ENCODE assay signal across 8 mouse cellular contexts in the genomic region with DNA sequence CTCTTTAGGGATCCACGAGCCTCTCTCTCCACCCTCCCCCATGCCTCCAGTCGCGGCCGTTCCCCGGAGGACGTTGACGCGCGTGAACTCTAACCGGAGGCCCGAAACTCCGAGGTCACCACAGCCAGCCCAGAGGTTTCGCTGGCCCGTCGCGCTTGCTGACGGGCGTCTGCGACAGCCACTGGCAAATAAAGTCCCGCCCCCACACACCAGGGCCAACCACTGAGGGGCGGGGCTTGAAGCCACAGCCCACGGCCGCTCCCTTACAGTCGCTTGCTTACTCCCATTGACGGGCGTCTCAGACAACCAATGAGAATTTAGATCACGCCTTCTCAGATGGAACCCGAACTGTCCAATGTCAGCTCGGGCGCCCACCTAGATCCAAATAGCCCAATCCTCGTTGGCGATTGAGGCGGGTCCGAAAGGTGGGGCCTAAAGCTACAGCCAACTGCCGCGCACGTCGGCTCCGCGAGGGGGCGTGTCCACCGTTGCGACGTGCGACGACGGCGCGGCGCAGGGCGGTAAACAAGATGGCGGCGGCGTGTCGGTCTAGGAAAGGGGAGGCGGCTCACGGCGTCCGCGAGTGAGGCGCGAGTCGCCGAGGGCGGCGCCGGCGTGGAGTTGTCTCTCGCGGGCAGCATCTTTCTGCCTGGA. TPM values are rescaled to one million over a fixed set of nuclear protein-coding genes. Genes with fewer than 3 reads are reported as not detected.
DNase-seq lines count a peak whose midpoint lies in the region; ATAC-seq and TF ChIP-seq lines count a peak whose summit lies in the region.

TSS of gene Stk11 (plus strand) at position 514 of the 654 bp plus-strand sequence.

- no peaks in the 10 kb centered on the region for H3K27me3 ChIP-seq in CH12.LX (replicated peaks)
- H3K27me3 ChIP-seq in forebrain, embryonic 11.5 days (ENCODE audit: control insufficient read depth, insufficient read depth, low read length): no peaks in the 10 kb centered on the region
- H3K27me3 ChIP-seq in heart, embryonic 16.5 days (ENCODE audit: control insufficient read depth, insufficient read depth, low read length): no peaks in the 10 kb centered on the region
- no peaks in the 10 kb centered on the region for H3K27me3 ChIP-seq in liver, embryonic 15.5 days
- H3K27me3 ChIP-seq in neural tube, embryonic 12.5 days (replicated peaks): no peaks in the 10 kb centered on the region

- dilution Hi-C loops in CH12.LX (cut with MboI; ENCODE audit: extremely low pct_ligation_motif_present, extremely low pct_unique_long_range_greater_than_20kb, low sequenced_read_pairs): no loop called here

- TF ChIP-seq POLR2A in CH12.LX (IDR thresholded peaks at IDR 0.05; ENCODE audit: low read depth, low read length): peak; percentile 83

- peaks cover 47% of the 10 kb centered on the region for H3K79me2 ChIP-seq in CH12.LX (replicated peaks; ENCODE audit: control insufficient read depth, extremely low read depth, insufficient read depth, poor library complexity, severe bottlenecking)

- H3K36me3 ChIP-seq in CH12.LX (replicated peaks in 1 of 2; ENCODE audit: control insufficient read depth in 1 of 2, insufficient read depth in 1 of 2, low read length in 1 of 2): peaks cover 23 to 31% of the 10 kb centered on the region in 2 experiments
- H3K36me3 ChIP-seq in forebrain, embryonic 11.5 days (ENCODE audit: control insufficient read depth, insufficient read depth, low read length): peaks cover 5% of the 10 kb centered on the region; the same call in 1 of the 2 replicates
- peaks cover 6% of the 10 kb centered on the region; the same call in 1 of the 2 replicates for H3K36me3 ChIP-seq in heart, embryonic 16.5 days (ENCODE audit: control insufficient read depth, insufficient read depth)
- peaks cover 32% of the 10 kb centered on the region for H3K36me3 ChIP-seq in liver, embryonic 15.5 days (replicated peaks)
- H3K36me3 ChIP-seq in neural tube, embryonic 12.5 days: peaks cover 11% of the 10 kb centered on the region

- peak; percentile 98 for ATAC-seq in forebrain, embryonic 11.5 days (replicated peaks; ENCODE audit: low FRiP score)
- peak; percentile 97 for ATAC-seq in heart, embryonic 16.5 days (replicated peaks; ENCODE audit: extremely low read depth, insufficient read depth, low FRiP score)
- ATAC-seq in liver, embryonic 15.5 days (ENCODE audit: insufficient read depth): peak; percentile 92
- ATAC-seq in neural tube, embryonic 12.5 days (ENCODE audit: low FRiP score, low read depth): peak; percentile 97

- in situ Hi-C loops in CH12.LX (cut with MboI; ENCODE audit: low pct_ligation_motif_present, low pct_unique_long_range_greater_than_20kb, low sequenced_read_pairs): no loop called here

- peak within 1 kb of the TSS; percentile 54 for H3K27ac ChIP-seq in CH12.LX (ENCODE audit: insufficient read depth, low read depth)
- H3K27ac ChIP-seq in forebrain, embryonic 11.5 days (ENCODE audit: low read depth, low read length): peak within 1 kb of the TSS; percentile 46
- H3K27ac ChIP-seq in heart, embryonic 16.5 days (ENCODE audit: low read length): peak within 1 kb of the TSS; percentile 95
- peak within 1 kb of the TSS; percentile 97 for H3K27ac ChIP-seq in liver, embryonic 15.5 days (replicated peaks)
- H3K27ac ChIP-seq in neural tube, embryonic 12.5 days: peak within 1 kb of the TSS; percentile 37

- peaks cover 18 to 36% of the 10 kb centered on the region in 2 experiments for H3K4me1 ChIP-seq in CH12.LX (ENCODE audit: control insufficient read depth in 1 of 2, insufficient read depth in 2 of 2)
- H3K4me1 ChIP-seq in forebrain, embryonic 11.5 days (replicated peaks; ENCODE audit: control insufficient read depth, insufficient read depth, low read length): peaks cover 21% of the 10 kb centered on the region
- H3K4me1 ChIP-seq in heart, embryonic 16.5 days (ENCODE audit: control insufficient read depth, insufficient read depth, low read length): peaks cover 36% of the 10 kb centered on the region
- peaks cover 62% of the 10 kb centered on the region for H3K4me1 ChIP-seq in liver, embryonic 15.5 days (replicated peaks)
- H3K4me1 ChIP-seq in neural tube, embryonic 12.5 days: peaks cover 38% of the 10 kb centered on the region

- peak; percentile 100 for DNase-seq in CH12.LX (ENCODE audit: extremely low read depth)
- peak; percentile 100 for DNase-seq in c-Kit-positive CD71-positive TER-119-negative erythroid progenitor cells, embryonic 14.5 days (ENCODE audit: low read depth)
- peak; percentile 99 for DNase-seq in forebrain, embryonic 11.5 days (ENCODE audit: low spot score)
- DNase-seq in kidney, postnatal 36 days: peak; percentile 100
- peak; percentile 100 for DNase-seq in telencephalon, adult 2 months (ENCODE audit: low read depth, low spot score)

- H3K4me3 ChIP-seq in CH12.LX (replicated peaks in 1 of 3; ENCODE audit: low read depth in 2 of 3, low read length in 2 of 3, poor library complexity in 1 of 3): peak within 1 kb of the TSS; percentile 90 to 95 (median 93)
- H3K4me3 ChIP-seq in forebrain, embryonic 11.5 days (ENCODE audit: low read depth, low read length): peak within 1 kb of the TSS; percentile 95
- peak within 1 kb of the TSS; percentile 92 for H3K4me3 ChIP-seq in heart, embryonic 16.5 days (ENCODE audit: low read length)
- peak within 1 kb of the TSS; percentile 94 for H3K4me3 ChIP-seq in liver, embryonic 15.5 days (replicated peaks)
- H3K4me3 ChIP-seq in neural tube, embryonic 12.5 days: peak within 1 kb of the TSS; percentile 90

- no peak for TF ChIP-seq CTCF in CH12.LX (conservative IDR thresholded peaks at IDR 0.05 in 1 of 2, IDR thresholded peaks at IDR 0.05 in 1 of 2; ENCODE audit: low read depth in 2 of 2, low read length in 2 of 2)

- peak within 1 kb of the TSS; percentile 93 for H3K9ac ChIP-seq in CH12.LX (ENCODE audit: insufficient read depth, low read depth)
- H3K9ac ChIP-seq in forebrain, embryonic 11.5 days (ENCODE audit: low read length): peak within 1 kb of the TSS; percentile 86
- H3K9ac ChIP-seq in heart, embryonic 16.5 days (ENCODE audit: low read length): peak within 1 kb of the TSS; percentile 94
- peak within 1 kb of the TSS; percentile 97 for H3K9ac ChIP-seq in liver, embryonic 15.5 days
- H3K9ac ChIP-seq in neural tube, embryonic 12.5 days: peak within 1 kb of the TSS; percentile 83

- H3K4me2 ChIP-seq in CH12.LX (ENCODE audit: insufficient read depth, low read depth, poor library complexity, severe bottlenecking): peak within 1 kb of the TSS; percentile 83
- H3K4me2 ChIP-seq in forebrain, embryonic 11.5 days (ENCODE audit: low read depth, low read length, severe bottlenecking): peak within 1 kb of the TSS; percentile 95
- peak within 1 kb of the TSS; percentile 96 for H3K4me2 ChIP-seq in heart, embryonic 16.5 days (ENCODE audit: low read depth, low read length)
- peak within 1 kb of the TSS; percentile 82 for H3K4me2 ChIP-seq in liver, embryonic 15.5 days
- H3K4me2 ChIP-seq in neural tube, embryonic 12.5 days (replicated peaks): peak within 1 kb of the TSS; percentile 99

- TF ChIP-seq EP300 in CH12.LX (IDR thresholded peaks at IDR 0.05; ENCODE audit: low read length): no peak

- WGBS in forebrain, embryonic 11.5 days: under 1% methylated on average over 69 of the region's 70 CpGs
- under 1% methylated on average over 70 of the region's 70 CpGs for WGBS in heart, embryonic 16.5 days
- WGBS in liver, embryonic 15.5 days (ENCODE audit: insufficient replicate concordance): under 1% methylated on average over 70 of the region's 70 CpGs
- under 1% methylated on average over 70 of the region's 70 CpGs for WGBS in neural tube, embryonic 12.5 days

- no peaks in the 10 kb centered on the region for H3K9me3 ChIP-seq in CH12.LX (replicated peaks; ENCODE audit: low read length)
- no peaks in the 10 kb centered on the region for H3K9me3 ChIP-seq in forebrain, embryonic 11.5 days (ENCODE audit: control insufficient read depth, low read length)
- no peaks in the 10 kb centered on the region for H3K9me3 ChIP-seq in heart, embryonic 16.5 days (replicated peaks; ENCODE audit: control insufficient read depth, low read length)
- no peaks in the 10 kb centered on the region for H3K9me3 ChIP-seq in liver, embryonic 15.5 days (replicated peaks)
- H3K9me3 ChIP-seq in neural tube, embryonic 12.5 days: no peaks in the 10 kb centered on the region

- no peak for TF ChIP-seq RAD21 in CH12.LX (IDR thresholded peaks at IDR 0.05; ENCODE audit: low read depth, low read length)

TF ChIP-seq in CH12.LX, 34 proteins besides CTCF, POLR2A, EP300 and RAD21 (continues in another document):
- TF ChIP-seq MYC (IDR thresholded peaks at IDR 0.05; ENCODE audit: low read depth, low read length) (0 out of 2 replicates have a peak, but pooled peaks have one; percentile 32), RCOR1 (conservative IDR thresholded peaks at IDR 0.05; ENCODE audit: low read depth, low read length) (no peak), MAZ (IDR thresholded peaks at IDR 0.05; ENCODE audit: low read depth, low read length) (no peak), NRF1 (IDR thresholded peaks at IDR 0.05; ENCODE audit: low read depth, low read length) (peak; percentile 66), PAX5 (IDR thresholded peaks at IDR 0.05; ENCODE audit: low read length) (no peak), ELF1 (IDR thresholded peaks at IDR 0.05; ENCODE audit: low read depth, low read length) (no peak; the same call in none of the 2 replicates), SMC3 (IDR thresholded peaks at IDR 0.05; ENCODE audit: low read depth, low read length) (no peak), MAX (IDR thresholded peaks at IDR 0.05; ENCODE audit: low read length) (peak; percentile 83), UBTF (IDR thresholded peaks at IDR 0.05; ENCODE audit: low read depth, low read length) (peak; percentile 43; the same call in 1 of the 2 replicates), ZKSCAN1 (IDR thresholded peaks at IDR 0.05; ENCODE audit: borderline replicate concordance, low read depth, low read length) (no peak), ZC3H11A (IDR thresholded peaks at IDR 0.05; ENCODE audit: low read depth, low read length) (no peak), TBP (conservative IDR thresholded peaks at IDR 0.05; ENCODE audit: low read depth, low read length) (no peak; the same call in 1 of the 2 replicates), MXI1 (IDR thresholded peaks at IDR 0.05; ENCODE audit: low read depth, low read length) (peak; percentile 81; the same call in 1 of the 2 replicates), JUND (conservative IDR thresholded peaks at IDR 0.05; ENCODE audit: low read depth, low read length) (no peak), CHD2 (IDR thresholded peaks at IDR 0.05; ENCODE audit: low read length) (peak; percentile 92)

RNA-seq across cellular contexts. Expression of gene Stk11, which starts in this region (rescaled TPM):
- total RNA-seq in CH12.LX (2012; rRNA removed): 64.8 and 65.9 TPM in 2 replicates
- 47.4 and 48.5 TPM in 2 replicates for total RNA-seq in CH12.LX (2014; rRNA removed)
- polyA plus RNA-seq in CH12.LX (2012; ENCODE audit: insufficient read length, low read depth): 93.4 and 94.9 TPM in 2 replicates
- 26.5 and 31.6 TPM in 2 replicates for polyA plus RNA-seq in forebrain, embryonic 11.5 days (2014; fragmentation: Nextera tagmentation; extraction: Ambion mirVana)
- polyA plus RNA-seq in heart, embryonic 16.5 days (2015; fragmentation: Nextera tagmentation; extraction: Ambion mirVana): 13.8 and 15.3 TPM in 2 replicates
- 16.4 and 21.8 TPM in 2 replicates for polyA plus RNA-seq in liver, embryonic 15.5 days (2015; fragmentation: Nextera tagmentation; extraction: Ambion mirVana)
- 17.4 and 23.9 TPM in 2 replicates for polyA plus RNA-seq in neural tube, embryonic 12.5 days (2016; fragmentation: Nextera tagmentation; extraction: Ambion mirVana)

Comparison
In these comparisons a context has a peak if more than half of its experiments do, and no peak if none do; other contexts are left out.
1. Peak in every context shown above with its lines: DNase-seq, ATAC-seq, H3K4me3 ChIP-seq and H3K27ac ChIP-seq.
2. H3K27ac ChIP-seq: peak in every context shown above with its lines; median percentile 97 in liver, embryonic 15.5 days; 95 in heart, embryonic 16.5 days; 54 in CH12.LX; 46 in forebrain, embryonic 11.5 days; 37 in neural tube, embryonic 12.5 days.